Mouse (Mus musculus) heart, embryonic 13.5 days (tissue): ENCODE data around the gene Shisa6. TPM values are rescaled to one million over a fixed set of nuclear protein-coding genes. Genes with fewer than 3 reads are reported as not detected.

Source experiments
- ATAC-seq: fragments of 200-750 bp; cut with Nextera tagmentation; 2 replicates; pipeline ENCODE4 v1.8.0; 2017; ENCODE audit warnings: moderate TSS enrichment; ENCODE audit not compliant: insufficient number of reproducible peaks, low FRiP score, low TSS enrichment; ENCODE audit errors: extremely low read depth
- H3K27ac ChIP-seq: fragments of 300-500 bp; sonication (generic); replicated peaks from 2 replicates; pipeline ENCODE4 v1.5.1; 2015; ENCODE audit warnings: moderate library complexity, mild to moderate bottlenecking, inconsistent platforms
- H3K27me3 ChIP-seq: fragments of 300-500 bp; sonication (generic); replicated peaks from 2 replicates; pipeline ENCODE4 v1.6.1; 2015; ENCODE audit warnings: mild to moderate bottlenecking, inconsistent platforms
- H3K36me3 ChIP-seq: fragments of 300-500 bp; sonication (generic); 2 replicates; pipeline ENCODE4 v1.6.1; 2015; ENCODE audit warnings: mild to moderate bottlenecking, inconsistent platforms
- H3K4me1 ChIP-seq: fragments of 300-500 bp; sonication (generic); 2 replicates; pipeline ENCODE4 v1.6.1; 2015; ENCODE audit warnings: inconsistent platforms
- H3K4me2 ChIP-seq: fragments of 300-500 bp; sonication (generic); 2 replicates; pipeline ENCODE4 v1.6.1; 2015; ENCODE audit warnings: inconsistent platforms, mild to moderate bottlenecking, moderate library complexity
- H3K4me3 ChIP-seq: fragments of 300-500 bp; sonication (generic); 2 replicates; pipeline ENCODE4 v1.5.1; 2015; ENCODE audit warnings: moderate library complexity, mild to moderate bottlenecking, inconsistent platforms
- H3K9ac ChIP-seq: fragments of 300-500 bp; sonication (generic); 2 replicates; pipeline ENCODE4 v1.6.1; 2015; ENCODE audit warnings: inconsistent platforms, mild to moderate bottlenecking, moderate library complexity
- H3K9me3 ChIP-seq: fragments of 300-500 bp; sonication (generic); 2 replicates; pipeline ENCODE4 v1.6.1; 2016; ENCODE audit warnings: inconsistent platforms
- WGBS: fragments of 180-500 bp; shearing (Covaris S2); methylation state at CpG from one replicate; pipeline ENCODE4 v1.1.7; 2015; ENCODE audit warnings: mixed read lengths; 5-methylcytosine and 5-hydroxymethylcytosine counted together
- polyA plus RNA-seq: library from polyadenylated mRNA; unstranded; fragments of >200 nt; fragmentation: Nextera tagmentation; extraction: Ambion mirVana; gene quantifications from 2 replicates; pipeline ENCODE4 v1.2.1, GENCODE M21; 2015

Shisa6 gene
- 0.25 and 0.46 TPM in 2 replicates for polyA plus RNA-seq

DNA sequence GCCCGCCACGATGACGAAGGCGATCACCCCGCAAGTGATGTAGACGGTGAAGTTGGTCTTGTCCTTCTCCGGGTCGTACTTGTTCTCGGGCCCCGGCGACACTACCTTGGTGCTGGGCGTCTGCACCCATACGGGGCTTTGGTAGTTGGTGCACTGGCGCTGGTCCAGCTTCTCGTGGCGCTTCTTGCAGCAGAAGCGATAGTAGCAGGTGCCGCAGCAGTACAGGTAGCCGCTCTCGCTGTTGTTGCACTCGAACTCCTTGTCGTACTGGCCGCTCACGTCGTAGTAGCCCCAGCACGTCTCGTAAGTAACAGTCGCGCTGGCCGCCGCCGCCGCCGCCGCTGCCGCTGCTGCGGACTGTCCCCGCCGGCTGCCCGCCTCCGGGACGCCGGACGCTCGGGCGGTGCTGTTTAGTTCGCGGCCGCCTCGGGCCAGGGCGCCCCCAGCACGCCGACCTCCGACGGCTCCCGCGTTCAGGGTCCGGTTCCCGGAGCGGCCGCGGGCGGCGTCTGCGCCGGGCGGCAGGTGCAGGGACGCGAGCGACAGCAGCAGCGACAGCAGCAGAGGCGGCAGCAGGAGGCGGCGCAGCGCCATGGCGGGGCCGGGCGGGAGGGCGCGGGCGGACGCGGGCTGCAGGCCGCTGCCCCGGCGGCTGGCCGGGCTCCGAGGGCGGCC is at the start of gene Shisa6:
Gene Shisa6 (minus strand): TSS at position 594 of the 675 bp plus-strand sequence.
- Histone ChIP-seq H3K4me1 (peaks cover 27% of the 10 kb centered on the region), H3K27ac (no peak within 1 kb of the TSS), H3K9ac (peak within 1 kb of the TSS; percentile 69), H3K27me3 (peaks cover 89% of the 10 kb centered on the region), H3K4me2 (peak within 1 kb of the TSS; percentile 97), H3K36me3 (no peaks in the 10 kb centered on the region), H3K4me3 (peak within 1 kb of the TSS; percentile 68), H3K9me3 (no peaks in the 10 kb centered on the region)
- WGBS: 1% methylated on average over 87 of the region's 89 CpGs
- ATAC-seq: no peak

DNA sequence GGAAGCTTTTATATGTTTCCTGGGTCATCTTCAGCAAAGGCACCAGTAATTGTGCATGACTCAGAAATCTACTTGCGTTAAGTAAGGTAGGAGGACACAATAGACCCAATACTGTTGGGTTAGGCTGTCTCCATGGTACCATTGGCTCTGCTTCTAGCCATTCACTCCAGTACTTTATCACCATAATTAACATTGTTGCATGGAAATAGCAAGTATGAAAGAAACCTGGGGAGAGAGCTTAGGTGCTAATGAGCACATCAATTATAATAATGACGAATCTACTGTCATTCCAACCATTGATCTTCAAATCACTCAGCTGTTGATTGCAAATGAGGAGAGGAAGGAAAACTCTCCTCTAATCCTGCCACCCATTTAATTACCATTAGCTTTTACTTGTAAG is 48.1 kb upstream of the Shisa6 start:
- ATAC-seq: no peak
- peaks cover 6% of the 10 kb centered on the region for H3K27me3 ChIP-seq
- WGBS: 37% methylated on average over 2 of the region's 2 CpGs
- no peak overlapping the region for H3K27ac ChIP-seq
- no peak overlapping the region for H3K4me2 ChIP-seq
- H3K9ac ChIP-seq: no peak overlapping the region
- no peaks in the 10 kb centered on the region for H3K4me1 ChIP-seq
- no peaks in the 10 kb centered on the region for H3K9me3 ChIP-seq
- no peak overlapping the region for H3K4me3 ChIP-seq
- no peaks in the 10 kb centered on the region for H3K36me3 ChIP-seq

DNA sequence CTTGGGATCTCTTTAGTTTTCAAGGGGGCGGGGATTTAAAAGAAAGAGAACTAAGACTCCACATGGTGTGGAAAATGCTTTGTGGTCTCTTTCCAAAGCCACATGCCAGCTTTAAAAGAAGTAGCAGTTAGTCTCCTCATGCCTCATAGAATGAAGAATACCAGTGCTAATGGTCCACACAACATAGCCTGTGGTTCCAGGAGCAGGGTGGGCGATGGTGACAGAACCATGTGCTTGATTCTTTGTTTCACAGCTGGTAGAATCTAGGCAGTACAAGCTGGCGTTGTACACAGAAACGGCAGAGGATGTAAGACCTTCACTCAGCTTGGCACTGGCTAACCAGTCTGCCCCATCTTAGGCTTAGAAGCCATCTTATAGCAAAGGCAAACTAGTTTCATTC is 43.3 kb upstream of the Shisa6 start:
- Histone ChIP-seq H3K27ac (no peak overlapping the region), H3K9ac (no peak overlapping the region), H3K4me1 (0 out of 2 replicates have a peak, but pooled peaks cover 6% of the 10 kb centered on the region), H3K36me3 (no peaks in the 10 kb centered on the region), H3K27me3 (peaks cover 36% of the 10 kb centered on the region), H3K4me3 (no peak overlapping the region), H3K4me2 (no peak overlapping the region), H3K9me3 (no peaks in the 10 kb centered on the region)
- no peak for ATAC-seq
- WGBS: 68% methylated on average over 4 of the region's 4 CpGs

DNA sequence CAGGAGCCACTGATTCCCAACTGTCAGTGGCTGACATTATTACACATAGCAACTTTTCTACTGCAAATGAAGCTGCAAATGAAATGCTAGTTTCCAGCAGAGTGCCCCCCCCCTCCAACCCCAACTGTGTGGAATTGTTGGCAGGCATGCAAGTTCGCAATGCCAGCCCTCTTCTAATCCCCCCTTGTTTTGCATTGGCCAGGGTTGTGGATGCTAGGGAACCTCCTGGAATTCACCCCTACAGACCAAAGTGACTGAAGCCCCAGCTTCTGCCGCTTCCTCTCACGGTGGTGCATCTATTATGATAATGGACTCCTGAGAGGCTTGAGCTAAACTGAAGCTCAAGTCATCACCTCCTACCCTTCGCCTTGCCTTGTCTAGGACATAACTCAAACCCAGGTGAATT is 42.6 kb upstream of the Shisa6 start:
- Histone ChIP-seq H3K27me3 (peaks cover 36% of the 10 kb centered on the region), H3K4me1 (0 out of 2 replicates have a peak, but pooled peaks cover 6% of the 10 kb centered on the region), H3K9me3 (no peaks in the 10 kb centered on the region), H3K27ac (no peak overlapping the region), H3K9ac (no peak overlapping the region), H3K4me2 (no peak overlapping the region), H3K4me3 (no peak overlapping the region), H3K36me3 (no peaks in the 10 kb centered on the region)
- WGBS: 21% methylated on average over 4 of the region's 4 CpGs
- no peak for ATAC-seq

DNA sequence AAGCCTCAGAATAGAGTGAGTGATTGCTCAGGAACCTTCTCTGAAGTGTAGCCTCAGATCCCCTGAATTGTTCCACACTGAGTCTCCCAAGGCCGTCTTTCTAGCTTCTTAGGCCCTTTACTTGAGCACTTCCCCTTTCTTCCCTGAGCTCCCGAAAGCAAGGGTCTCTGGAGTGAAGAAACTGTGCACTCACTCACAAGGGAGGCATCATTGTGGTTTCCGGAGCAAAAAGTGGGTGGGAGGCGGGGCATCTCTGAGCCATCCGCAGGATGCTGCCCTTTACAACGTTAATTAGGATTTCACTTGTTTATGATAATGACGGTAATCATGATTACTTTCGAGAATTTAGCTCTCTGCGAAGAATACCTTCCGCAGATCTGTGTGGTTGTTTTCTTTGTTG is 41.6 kb upstream of the Shisa6 start:
- 4% methylated on average over 10 of the region's 10 CpGs for WGBS
- peaks cover 36% of the 10 kb centered on the region for H3K27me3 ChIP-seq
- H3K4me2 ChIP-seq: peak overlapping the region; percentile 50
- no peaks in the 10 kb centered on the region for H3K36me3 ChIP-seq
- H3K27ac ChIP-seq: no peak overlapping the region
- no peak for ATAC-seq
- H3K9ac ChIP-seq: no peak overlapping the region
- H3K9me3 ChIP-seq: no peaks in the 10 kb centered on the region
- H3K4me3 ChIP-seq: peak overlapping the region; percentile 0; the same call in 1 of the 2 replicates
- 0 out of 2 replicates have a peak, but pooled peaks cover 6% of the 10 kb centered on the region for H3K4me1 ChIP-seq

DNA sequence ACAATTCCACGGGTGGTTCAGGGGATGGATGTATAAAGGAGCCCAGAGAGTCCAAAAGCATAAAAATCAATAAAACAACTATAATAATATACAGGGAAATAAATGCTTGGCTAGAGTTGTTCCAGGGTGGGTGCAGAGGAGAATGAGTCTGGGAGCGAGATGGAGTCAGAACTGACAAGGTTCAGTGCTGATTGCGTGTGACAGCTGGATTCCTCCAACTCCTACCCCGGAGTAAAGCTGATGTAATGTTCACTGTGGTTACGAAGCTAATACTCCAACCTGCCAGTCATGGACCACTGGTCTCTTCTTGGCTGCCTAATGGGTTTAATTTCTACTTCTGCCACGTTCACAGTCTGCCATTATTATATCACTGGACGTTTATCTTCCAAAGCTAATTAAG is 36.5 kb upstream of the Shisa6 start:
- H3K4me1 ChIP-seq: 0 out of 2 replicates have a peak, but pooled peaks cover 4% of the 10 kb centered on the region
- H3K4me3 ChIP-seq: no peak overlapping the region
- H3K27ac ChIP-seq: no peak overlapping the region
- H3K9me3 ChIP-seq: no peaks in the 10 kb centered on the region
- H3K27me3 ChIP-seq: peaks cover 13% of the 10 kb centered on the region
- 64% methylated on average over 7 of the region's 7 CpGs for WGBS
- H3K36me3 ChIP-seq: no peaks in the 10 kb centered on the region
- no peak overlapping the region for H3K9ac ChIP-seq
- ATAC-seq: no peak
- no peak overlapping the region for H3K4me2 ChIP-seq

DNA sequence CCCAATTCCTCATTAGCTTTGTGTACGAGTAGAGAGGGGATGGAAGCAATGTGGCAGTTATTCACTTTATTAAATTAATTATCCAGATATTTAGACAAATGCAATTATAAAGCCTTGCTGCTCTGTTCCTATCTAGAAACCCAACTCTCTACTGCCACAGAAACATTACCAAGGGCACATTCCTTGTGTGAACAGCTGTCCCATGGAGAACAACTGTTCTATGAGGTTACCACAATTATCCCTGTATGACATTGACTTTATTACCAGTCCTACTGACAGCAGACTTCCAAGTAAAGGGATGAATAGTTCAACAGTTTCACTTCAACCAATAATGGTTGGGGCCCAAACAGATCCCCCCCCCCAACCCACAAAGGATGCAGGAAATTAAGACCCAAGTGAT is 12.1 kb upstream of the Shisa6 start:
- 68% methylated on average over 1 of the region's 1 CpGs for WGBS
- Histone ChIP-seq H3K9ac (no peak overlapping the region), H3K4me2 (no peak overlapping the region)

DNA sequence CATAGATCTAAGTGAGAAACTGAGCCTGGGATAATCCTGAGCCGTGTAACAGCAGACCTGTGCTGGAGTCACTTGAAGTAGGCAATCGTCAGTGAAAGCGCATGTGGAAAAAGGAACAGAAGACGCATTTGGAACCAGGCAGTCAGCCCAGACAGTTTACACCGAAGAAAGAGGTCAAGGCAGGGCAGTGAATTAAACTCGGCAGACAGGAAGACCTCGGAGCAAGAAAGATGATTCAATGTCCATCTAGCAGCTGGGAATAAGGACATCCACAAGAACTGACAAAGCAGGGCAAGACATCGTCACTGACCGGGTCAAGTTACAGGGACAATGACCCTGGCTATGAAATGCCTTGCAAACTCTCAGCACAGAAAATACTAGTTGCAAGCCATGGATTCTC is 10.1 kb upstream of the Shisa6 start:
- Histone ChIP-seq H3K4me1 (no peaks in the 10 kb centered on the region), H3K4me3 (no peak overlapping the region), H3K9me3 (no peaks in the 10 kb centered on the region), H3K9ac (no peak overlapping the region), H3K36me3 (no peaks in the 10 kb centered on the region), H3K27ac (no peak overlapping the region), H3K4me2 (no peak overlapping the region), H3K27me3 (no peaks in the 10 kb centered on the region)
- ATAC-seq: no peak
- 76% methylated on average over 9 of the region's 9 CpGs for WGBS

More for the DNA sequence above, 12.1 kb upstream of the Shisa6 start:
- no peaks in the 10 kb centered on the region for H3K9me3 ChIP-seq
- H3K36me3 ChIP-seq: no peaks in the 10 kb centered on the region
- H3K4me3 ChIP-seq: no peak overlapping the region
- peaks cover 14% of the 10 kb centered on the region; the same call in 1 of the 2 replicates for H3K4me1 ChIP-seq
- no peaks in the 10 kb centered on the region for H3K27me3 ChIP-seq
- no peak overlapping the region for H3K27ac ChIP-seq
- ATAC-seq: no peak

DNA sequence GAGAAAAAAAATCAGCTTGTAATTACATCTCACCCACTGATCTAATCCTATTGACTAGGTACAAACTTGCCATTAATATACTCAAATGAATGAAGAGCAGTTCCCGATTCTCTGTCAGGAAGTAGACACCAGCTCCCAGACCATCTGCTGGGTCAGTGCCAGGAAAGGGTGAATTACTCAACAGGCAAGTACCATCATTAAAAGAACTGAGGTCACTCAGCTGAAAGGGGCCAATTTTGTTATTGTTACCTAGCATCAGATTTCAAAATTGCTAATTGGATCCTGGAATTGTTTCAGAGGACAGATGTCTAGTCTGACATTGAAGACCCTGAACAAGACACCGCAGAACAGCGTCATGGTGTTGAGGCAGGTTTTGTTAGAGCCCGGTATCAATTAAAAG is 9.4 kb upstream of the Shisa6 start:
- Histone ChIP-seq H3K27me3 (0 out of 2 replicates have a peak, but pooled peaks cover 2% of the 10 kb centered on the region), H3K36me3 (no peaks in the 10 kb centered on the region), H3K4me1 (no peaks in the 10 kb centered on the region), H3K4me2 (no peak overlapping the region), H3K4me3 (no peak overlapping the region), H3K27ac (no peak overlapping the region), H3K9me3 (no peaks in the 10 kb centered on the region), H3K9ac (no peak overlapping the region)
- 78% methylated on average over 4 of the region's 4 CpGs for WGBS
- no peak for ATAC-seq

DNA sequence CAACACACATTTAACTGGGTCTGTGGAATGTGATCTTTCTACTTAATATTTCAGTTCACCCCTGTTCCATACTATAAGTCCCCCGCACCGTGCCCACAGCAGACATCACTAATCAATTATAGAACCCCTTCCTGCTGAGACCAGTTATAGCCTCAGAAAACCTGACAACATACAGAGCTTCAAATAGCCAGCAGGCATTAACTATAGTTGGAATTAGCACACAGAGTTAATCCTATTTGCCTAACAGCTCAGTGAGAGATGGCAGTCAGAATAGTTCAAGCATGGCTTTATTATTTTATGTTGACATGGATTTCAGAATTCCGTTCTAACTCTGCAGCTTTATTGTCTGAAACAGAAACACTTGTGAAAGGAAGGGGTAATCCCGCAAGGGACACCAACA is 8.5 kb upstream of the Shisa6 start:
- Histone ChIP-seq H3K36me3 (no peaks in the 10 kb centered on the region), H3K9me3 (no peaks in the 10 kb centered on the region), H3K27me3 (peaks cover 9% of the 10 kb centered on the region), H3K4me1 (no peaks in the 10 kb centered on the region), H3K27ac (no peak overlapping the region), H3K4me3 (no peak overlapping the region), H3K9ac (no peak overlapping the region), H3K4me2 (no peak overlapping the region)
- no peak for ATAC-seq
- 75% methylated on average over 4 of the region's 4 CpGs for WGBS

DNA sequence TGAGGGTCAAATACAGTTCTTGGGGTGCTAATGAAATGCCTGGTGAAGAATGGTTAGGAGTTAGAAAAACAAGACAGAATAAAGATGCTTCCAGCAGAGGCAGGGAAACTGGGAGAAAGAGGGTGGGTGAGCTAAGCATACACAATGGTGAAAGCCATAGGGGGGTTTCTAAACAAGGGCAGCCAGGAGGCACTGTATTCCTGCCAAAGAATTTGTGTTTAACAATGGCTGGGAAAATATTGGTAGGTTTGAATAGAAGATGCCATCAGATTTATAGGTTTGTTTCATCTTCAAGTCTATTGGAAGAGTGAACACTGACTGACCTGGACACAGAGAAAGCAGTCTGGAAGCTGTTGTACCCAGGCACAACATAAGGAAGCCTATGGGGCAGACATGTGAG is 2.4 kb upstream of the Shisa6 start:
- Histone ChIP-seq H3K27ac (no peak overlapping the region), H3K36me3 (no peaks in the 10 kb centered on the region), H3K4me3 (peak overlapping the region; percentile 68; the same call in 1 of the 2 replicates), H3K27me3 (peaks cover 71% of the 10 kb centered on the region), H3K9ac (no peak overlapping the region), H3K9me3 (no peaks in the 10 kb centered on the region), H3K4me2 (peak overlapping the region; percentile 97; the same call in 1 of the 2 replicates), H3K4me1 (peaks cover 27% of the 10 kb centered on the region)
- no peak for ATAC-seq

DNA sequence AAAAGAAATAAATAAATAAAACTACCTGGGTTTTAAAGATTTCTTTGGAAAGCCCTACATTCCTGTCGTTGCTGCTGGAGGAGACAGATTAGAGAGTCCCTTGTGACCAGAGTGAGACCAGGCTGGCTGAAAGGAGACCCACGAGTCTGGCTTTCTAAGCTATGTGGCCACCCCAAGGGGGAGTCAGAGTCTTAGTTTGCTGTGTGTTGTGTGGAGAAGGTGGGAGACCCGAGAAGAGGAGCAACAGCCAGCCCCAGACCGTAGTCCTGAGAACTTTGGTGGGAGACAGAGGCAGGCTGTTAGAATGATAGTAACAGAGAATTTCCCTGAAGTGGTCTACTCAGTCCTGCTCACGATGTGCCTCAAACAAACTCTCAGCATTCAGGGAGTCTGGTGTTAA is 1.6 kb upstream of the Shisa6 start:
- no peak for ATAC-seq
- H3K27ac ChIP-seq: no peak overlapping the region
- no peaks in the 10 kb centered on the region for H3K9me3 ChIP-seq
- WGBS: under 1% methylated on average over 5 of the region's 5 CpGs
- H3K36me3 ChIP-seq: no peaks in the 10 kb centered on the region
- H3K4me3 ChIP-seq: peak overlapping the region; percentile 68
- H3K4me2 ChIP-seq: peak overlapping the region; percentile 97
- H3K27me3 ChIP-seq: peaks cover 79% of the 10 kb centered on the region
- H3K9ac ChIP-seq: no peak overlapping the region
- peaks cover 27% of the 10 kb centered on the region for H3K4me1 ChIP-seq
